Mouse (Mus musculus) hindbrain, postnatal 0 days (tissue): ENCODE results near the gene Olfr1440. TPM values are rescaled to one million over a fixed set of nuclear protein-coding genes. Genes with fewer than 3 reads are reported as not detected.
A peak's percentile ranks its signal among the peaks of the same experiment; 100 is the strongest.

ENCODE experiments used
- ATAC-seq: fragments of 200-750 bp; cut with Nextera tagmentation; 2 replicates; pipeline ENCODE4 v1.8.0; 2017; ENCODE audit warnings: mild to moderate bottlenecking, moderate TSS enrichment, moderate library complexity
- DNase-seq: peaks from one replicate; pipeline ENCODE4 v3.0.0-alpha.2; 2015; ENCODE audit warnings: low spot score
- H3K27ac ChIP-seq: fragments of 300-500 bp; sonication (generic); 2 replicates; pipeline ENCODE4 v1.5.1; 2014; ENCODE audit warnings: mild to moderate bottlenecking
- H3K27me3 ChIP-seq: fragments of 300-500 bp; sonication (generic); 2 replicates; pipeline ENCODE4 v1.6.1; 2014; ENCODE audit warnings: low read length, mixed read lengths; ENCODE audit not compliant: insufficient read depth
- H3K36me3 ChIP-seq: fragments of 300-500 bp; sonication (generic); 2 replicates; pipeline ENCODE4 v1.6.1; 2014; ENCODE audit warnings: low read length, mixed read lengths; ENCODE audit not compliant: insufficient read depth
- H3K4me1 ChIP-seq: fragments of 300-500 bp; sonication (generic); 2 replicates; pipeline ENCODE4 v1.6.1; 2014; ENCODE audit warnings: antibody characterized with exemption, low read length, mixed read lengths; ENCODE audit not compliant: insufficient read depth
- H3K4me2 ChIP-seq: fragments of 300-500 bp; sonication (generic); 2 replicates; pipeline ENCODE4 v1.6.1; 2014; ENCODE audit warnings: low read depth, mild to moderate bottlenecking, low read length, moderate library complexity, mixed read lengths
- H3K4me3 ChIP-seq: fragments of 300-500 bp; sonication (generic); 2 replicates; pipeline ENCODE4 v1.5.1; 2014; ENCODE audit warnings: low read length
- H3K9ac ChIP-seq: fragments of 300-500 bp; sonication (generic); replicated peaks from 2 replicates; pipeline ENCODE4 v1.6.1; 2014; ENCODE audit warnings: mild to moderate bottlenecking, low read length, moderate library complexity, mixed read lengths
- H3K9me3 ChIP-seq: fragments of 300-500 bp; sonication (generic); 2 replicates; pipeline ENCODE4 v1.6.1; 2016; ENCODE audit warnings: low read length, mixed read lengths
- CTCF ChIP-seq: IDR thresholded peaks from 2 replicates; pipeline ENCODE4 v1.5.1; 2016; ENCODE audit warnings: antibody characterized with exemption, control low read depth, low read depth
- WGBS: fragments of 180-500 bp; shearing (Covaris S2); extraction: QIAGEN DNeasy Blood & Tissue Kit; methylation state at CpG from one replicate; pipeline ENCODE4 v1.1.7; 2014; 5-methylcytosine and 5-hydroxymethylcytosine counted together
- polyA plus RNA-seq: library from polyadenylated mRNA; unstranded; fragments of >200 nt; fragmentation: Nextera tagmentation; extraction: Ambion mirVana; gene quantifications from 2 replicates; pipeline ENCODE4 v1.2.1, GENCODE M21; 2015
- total RNA-seq: library from RNA; depleted of rRNA; stranded (reverse); fragments of >200 nt; gene quantifications from 2 replicates; pipeline ENCODE4 v1.2.3, GENCODE M21; 2014; rRNA removed

Olfr1440 gene
- total RNA-seq (not detected in 2 replicates), polyA plus RNA-seq (not detected in 2 replicates)

DNA sequence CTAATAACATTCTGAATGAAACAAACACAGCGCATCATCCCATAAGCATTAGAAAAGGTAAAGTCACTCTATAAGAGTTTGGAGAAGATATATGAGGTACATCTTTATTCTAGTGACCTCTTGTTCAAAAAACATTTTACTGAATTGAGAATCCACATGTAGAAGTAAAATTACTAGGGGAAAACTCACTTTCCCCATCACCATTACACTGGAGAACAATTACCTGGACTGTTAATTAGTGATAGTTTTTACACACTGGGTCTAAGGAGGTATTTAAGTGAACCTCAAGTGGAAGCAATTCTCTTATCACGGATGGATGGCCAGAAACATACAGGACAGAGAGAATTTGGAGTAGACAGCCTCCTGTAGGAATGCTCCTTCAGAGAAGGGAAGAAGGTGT lies at the start of gene Olfr1440:
TSS of gene Olfr1440 (plus strand) at position 301 of the 400 bp plus-strand sequence.
- H3K36me3 ChIP-seq, result no peaks in the 10 kb centered on the region
- no peaks in the 10 kb centered on the region for H3K27me3 ChIP-seq
- no peak within 1 kb of the TSS for H3K4me3 ChIP-seq
- no peak within 1 kb of the TSS for H3K4me2 ChIP-seq
- 82% methylated on average over 2 of the region's 2 CpGs for WGBS
- DNase-seq (no peak), ATAC-seq (no peak)
- no peak for TF ChIP-seq CTCF
- H3K9me3 ChIP-seq, result no peaks in the 10 kb centered on the region
- no peak within 1 kb of the TSS for H3K9ac ChIP-seq
- H3K4me1 ChIP-seq, result no peaks in the 10 kb centered on the region
- no peak within 1 kb of the TSS for H3K27ac ChIP-seq

DNA sequence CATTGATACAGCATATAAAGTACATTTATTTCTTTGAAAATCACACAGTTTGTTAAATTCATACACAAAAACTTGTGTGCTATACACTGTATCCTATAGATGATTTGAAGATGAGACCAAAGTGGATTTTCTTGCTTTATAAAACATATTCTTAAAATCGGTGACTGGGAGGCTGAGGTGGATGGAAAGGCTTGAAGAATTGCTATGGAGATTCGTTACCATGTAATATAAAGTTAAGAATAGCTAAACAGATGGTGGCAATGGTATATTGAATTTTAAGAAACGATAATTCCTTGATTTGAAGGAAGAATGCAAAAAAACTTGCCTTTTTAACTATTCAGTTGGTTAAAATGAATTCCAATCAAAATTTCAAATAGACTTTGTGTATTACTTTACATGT lies 14.1 kb upstream of the Olfr1440 start:
- H3K9ac ChIP-seq, result no peak overlapping the region
- ATAC-seq (no peak), DNase-seq (no peak)
- H3K9me3 ChIP-seq, result no peaks in the 10 kb centered on the region
- H3K27ac ChIP-seq, result no peak overlapping the region
- no peaks in the 10 kb centered on the region for H3K4me1 ChIP-seq
- WGBS, result 78% methylated on average over 3 of the region's 3 CpGs
- no peak overlapping the region for H3K4me2 ChIP-seq
- no peak for TF ChIP-seq CTCF
- no peak overlapping the region for H3K4me3 ChIP-seq
- H3K27me3 ChIP-seq, result no peaks in the 10 kb centered on the region
- H3K36me3 ChIP-seq, result no peaks in the 10 kb centered on the region

DNA sequence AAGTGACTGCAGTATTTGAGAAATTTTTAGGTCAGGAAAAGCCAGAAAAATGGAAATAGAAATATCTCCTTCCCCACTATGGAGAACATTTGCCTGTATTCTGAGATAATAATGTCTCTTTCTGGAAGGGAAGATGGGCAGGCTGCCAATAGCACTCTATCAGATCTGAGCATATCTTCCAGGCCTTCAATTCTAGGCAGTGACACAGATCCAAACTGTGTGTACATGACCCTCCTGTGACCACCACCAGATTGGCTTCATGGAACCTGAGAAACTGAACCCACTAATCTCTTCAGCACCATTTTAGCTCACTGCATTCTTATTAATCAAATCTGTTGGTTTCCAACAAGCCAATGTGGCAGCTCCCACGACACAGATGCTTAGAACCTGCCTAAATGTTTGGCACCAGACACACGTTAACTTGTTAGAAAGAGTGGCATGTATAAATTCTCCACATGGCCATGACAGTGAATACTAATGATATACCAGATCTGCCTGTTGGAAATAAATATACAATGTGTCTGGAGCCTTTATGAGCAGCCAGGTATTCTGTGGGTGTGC lies 12.5 kb upstream of the Olfr1440 start:
- Histone ChIP-seq H3K4me2 (no peak overlapping the region), H3K9ac (no peak overlapping the region), H3K4me3 (no peak overlapping the region), H3K9me3 (no peaks in the 10 kb centered on the region), H3K36me3 (no peaks in the 10 kb centered on the region), H3K27me3 (no peaks in the 10 kb centered on the region), H3K27ac (no peak overlapping the region), H3K4me1 (no peaks in the 10 kb centered on the region)
- no peak for ATAC-seq
- 56% methylated on average over 2 of the region's 2 CpGs for WGBS
- no peak for TF ChIP-seq CTCF
- peak; percentile 5 for DNase-seq

DNA sequence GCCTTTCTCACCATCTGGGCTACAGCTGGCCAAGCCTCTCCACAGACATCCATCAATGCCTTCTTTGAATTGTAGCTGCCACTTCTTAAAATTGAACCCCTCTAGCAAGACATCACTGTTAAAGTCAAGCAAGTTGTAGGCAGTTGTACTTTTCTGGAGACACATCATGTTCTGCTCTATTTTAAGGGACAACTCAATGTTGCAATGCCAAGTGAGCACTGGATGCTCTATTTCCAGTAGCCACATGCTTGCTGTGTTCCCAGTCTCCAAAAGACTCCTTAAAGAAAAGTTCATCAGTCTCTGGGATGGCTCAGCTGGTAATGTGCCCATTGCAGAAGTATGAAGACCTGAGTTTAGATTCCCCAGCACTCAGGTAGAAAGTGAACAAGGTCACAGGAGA lies 26.7 kb downstream of the Olfr1440 start:
- Histone ChIP-seq H3K27ac (no peak overlapping the region), H3K27me3 (no peaks in the 10 kb centered on the region), H3K4me1 (no peaks in the 10 kb centered on the region), H3K4me3 (no peak overlapping the region), H3K9ac (no peak overlapping the region), H3K36me3 (no peaks in the 10 kb centered on the region), H3K9me3 (no peaks in the 10 kb centered on the region), H3K4me2 (no peak overlapping the region)
- no peak for TF ChIP-seq CTCF
- ATAC-seq (no peak), DNase-seq (no peak)

DNA sequence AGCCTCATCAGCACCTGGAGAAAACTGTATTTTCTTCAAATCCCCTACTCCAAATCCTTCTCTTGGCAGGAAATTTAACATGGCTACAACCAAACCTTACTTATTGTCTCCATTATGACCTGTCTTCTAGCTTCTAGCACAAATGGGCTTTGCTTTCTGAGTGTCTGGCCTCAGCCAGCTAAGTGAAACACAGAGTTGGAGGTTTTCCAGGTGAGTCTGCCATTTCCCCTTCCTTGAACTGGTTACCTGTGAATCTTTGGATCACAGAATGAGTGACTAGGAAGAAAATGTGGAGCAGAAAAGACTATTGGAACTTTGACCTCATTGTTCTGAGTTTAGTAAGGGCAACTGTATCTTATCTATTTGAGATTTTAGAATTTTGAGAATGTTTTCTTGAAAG lies 30.3 kb downstream of the Olfr1440 start, which contains the start of gene Olfr1441:
TSS of gene Olfr1441 (plus strand) at position 73 of the 400 bp plus-strand sequence.
- no peak for TF ChIP-seq CTCF
- H3K36me3 ChIP-seq, result no peaks in the 10 kb centered on the region
- H3K4me2 ChIP-seq, result no peak within 1 kb of the TSS
- H3K4me3 ChIP-seq, result no peak within 1 kb of the TSS
- H3K9ac ChIP-seq, result no peak within 1 kb of the TSS
- DNase-seq (no peak), ATAC-seq (no peak)
- H3K9me3 ChIP-seq, result no peaks in the 10 kb centered on the region
- no peaks in the 10 kb centered on the region for H3K27me3 ChIP-seq
- no peak within 1 kb of the TSS for H3K27ac ChIP-seq
- H3K4me1 ChIP-seq, result no peaks in the 10 kb centered on the region

DNA sequence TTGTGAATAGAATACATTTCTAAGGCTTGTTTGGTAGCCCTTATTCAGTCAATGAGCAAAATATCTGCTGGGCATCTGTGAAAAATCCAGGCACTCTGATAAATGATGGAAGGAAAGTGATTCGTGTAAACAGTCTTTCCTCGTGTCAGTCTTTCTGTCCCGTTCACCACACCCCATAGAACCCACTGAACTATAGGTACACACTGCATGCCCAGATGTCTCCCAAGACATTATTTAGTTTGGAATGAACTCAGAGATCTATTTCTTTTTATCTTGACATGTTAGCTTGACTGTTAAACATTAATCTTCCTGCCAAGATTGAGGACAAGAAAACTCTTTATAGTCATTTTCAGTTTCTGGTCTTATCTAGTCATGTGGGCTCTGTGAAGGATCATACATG lies 31.2 kb downstream of the Olfr1440 start:
- WGBS, result 80% methylated on average over 3 of the region's 3 CpGs
- Histone ChIP-seq H3K4me1 (no peaks in the 10 kb centered on the region), H3K4me3 (no peak overlapping the region), H3K36me3 (no peaks in the 10 kb centered on the region), H3K4me2 (no peak overlapping the region), H3K9ac (no peak overlapping the region), H3K27me3 (no peaks in the 10 kb centered on the region), H3K27ac (no peak overlapping the region), H3K9me3 (no peaks in the 10 kb centered on the region)
- ATAC-seq, result no peak
- no peak for DNase-seq
- no peak for TF ChIP-seq CTCF

DNA sequence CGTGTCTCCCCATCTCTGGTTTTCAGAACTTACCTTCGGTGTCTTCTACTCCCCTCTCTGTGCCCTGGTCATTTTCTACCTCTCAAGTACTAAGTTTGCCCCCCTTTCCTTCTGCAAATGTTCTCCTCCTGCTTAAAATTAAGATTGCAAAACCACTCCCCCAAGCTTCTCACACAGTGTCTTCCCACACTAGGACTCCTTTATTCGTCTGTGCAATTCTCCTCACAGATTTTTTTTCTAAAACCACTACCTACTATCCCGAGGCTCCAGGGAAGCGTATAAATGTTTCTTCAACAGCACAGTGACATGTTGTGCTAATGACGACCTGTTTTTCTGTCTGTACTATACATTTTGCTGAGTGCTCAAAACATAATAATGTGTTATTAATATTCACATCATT lies 33.5 kb downstream of the Olfr1440 start:
- H3K9ac ChIP-seq, result no peak overlapping the region
- no peaks in the 10 kb centered on the region for H3K27me3 ChIP-seq
- no peak for TF ChIP-seq CTCF
- H3K4me1 ChIP-seq, result no peaks in the 10 kb centered on the region
- H3K27ac ChIP-seq, result no peak overlapping the region
- no peak for DNase-seq
- H3K4me3 ChIP-seq, result no peak overlapping the region
- H3K36me3 ChIP-seq, result no peaks in the 10 kb centered on the region
- H3K4me2 ChIP-seq, result no peak overlapping the region
- no peak for ATAC-seq
- no peaks in the 10 kb centered on the region for H3K9me3 ChIP-seq
- 71% methylated on average over 6 of the region's 6 CpGs for WGBS
